Mouse (Mus musculus) c-Kit-positive CD71-negative TER-119-negative erythroid progenitor cells, embryonic 14.5 days (primary cell): ENCODE measurements around the gene Slc22a13.
A peak's percentile ranks its signal among the peaks of the same experiment; 100 is the strongest.

Experiments
- DNase-seq: peaks from one replicate; pipeline ENCODE4 v3.0.0-alpha.2; 2013; ENCODE audit warnings: low read depth

The Slc22a13 gene

DNA sequence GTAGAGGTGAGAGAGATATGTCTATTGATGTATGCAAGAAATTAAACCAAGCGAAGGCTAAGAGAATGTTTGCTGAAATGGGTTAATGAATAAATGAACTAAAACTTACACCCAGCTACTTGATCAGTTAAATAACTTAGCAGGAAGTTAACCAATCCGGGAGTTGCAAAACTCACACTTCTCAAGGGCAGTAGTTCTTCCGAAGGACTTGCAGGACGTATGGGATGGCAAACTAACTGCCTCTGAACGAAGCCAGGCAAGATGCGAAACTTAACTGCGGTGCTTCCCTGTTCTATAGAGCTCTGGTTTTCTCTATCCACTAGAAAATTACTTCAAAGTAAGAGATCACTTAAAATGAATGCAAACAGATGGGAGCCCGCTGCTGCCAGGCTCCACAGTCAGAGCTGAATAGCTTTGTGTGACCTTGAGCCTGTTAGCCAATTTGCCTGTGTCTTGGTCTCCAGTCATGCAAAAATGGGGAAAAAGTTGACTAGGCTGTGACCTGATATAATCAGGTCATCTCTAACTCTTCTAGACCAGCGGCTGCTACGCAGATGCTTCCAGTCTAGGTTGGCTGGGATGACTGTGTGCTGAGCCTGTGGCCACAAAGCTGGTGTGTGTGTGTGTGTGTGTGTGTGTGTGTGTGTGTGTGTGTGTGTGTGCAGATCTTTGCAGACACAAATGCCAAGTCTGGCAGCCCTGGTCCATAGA lies 9.6 kb downstream of the Slc22a13 start:
- DNase-seq: no peak

DNA sequence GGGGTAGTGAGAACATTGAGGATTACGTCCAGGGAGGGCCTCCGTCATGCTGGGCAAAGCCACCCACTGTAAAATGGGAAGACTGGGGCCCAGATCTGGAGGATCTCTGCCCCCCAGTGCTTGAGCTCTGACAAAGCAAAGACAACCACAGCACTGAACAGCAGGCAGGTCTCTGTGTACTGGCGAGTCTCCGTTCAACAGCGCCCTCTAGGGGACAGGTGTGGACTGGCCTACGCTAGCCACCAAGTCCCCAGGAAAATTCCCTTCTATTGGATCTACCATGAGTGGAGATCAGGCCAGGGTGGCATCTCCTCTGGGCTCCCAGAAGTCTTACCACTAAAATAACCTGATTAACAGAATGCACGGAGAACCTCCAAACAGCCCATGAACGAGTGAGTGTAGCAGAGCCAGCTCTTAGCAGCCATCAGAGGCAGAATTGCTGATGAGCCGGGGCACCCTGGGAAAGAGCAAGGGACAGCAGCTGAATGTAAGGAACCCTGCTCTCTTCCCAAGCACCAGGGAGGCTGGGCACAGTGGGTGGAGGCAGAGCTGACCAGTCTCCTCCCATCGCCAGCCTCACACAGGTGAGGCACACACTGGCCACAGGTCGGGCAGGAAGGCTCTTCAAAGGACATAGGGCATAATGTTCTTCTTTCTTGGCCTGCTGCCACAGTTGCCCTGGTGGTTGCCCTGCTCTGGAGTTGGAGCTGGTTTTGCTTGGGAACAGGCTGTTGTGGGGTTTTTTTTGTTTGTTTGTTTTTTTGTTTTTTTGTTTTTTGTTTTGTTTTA lies 16.5 kb downstream of the Slc22a13 start:
- no peak for DNase-seq

DNA sequence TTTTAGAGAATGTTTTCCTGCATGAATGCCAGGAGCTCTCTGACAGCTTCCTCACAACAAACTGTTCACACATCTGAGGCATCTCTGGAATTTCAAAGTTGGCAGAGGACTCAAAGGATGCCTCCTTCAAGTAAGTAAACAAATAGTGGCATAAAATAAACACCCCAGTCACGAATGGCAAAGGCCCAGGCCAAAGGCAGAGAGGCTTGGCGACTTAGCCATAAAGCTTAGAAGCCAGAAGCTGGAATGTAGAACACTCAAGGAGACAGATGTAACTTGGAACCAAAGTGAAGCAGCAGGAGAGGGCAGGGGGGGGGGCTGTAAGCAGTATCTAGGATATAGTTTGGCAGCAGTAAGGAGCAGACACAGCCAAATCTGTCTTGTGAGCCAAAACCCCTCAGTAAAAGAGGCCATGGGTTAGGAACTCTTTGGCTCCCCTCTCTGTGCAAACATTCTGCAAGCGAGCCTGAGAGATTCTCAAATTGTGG lies 27.6 kb downstream of the Slc22a13 start:
- no peak for DNase-seq

DNA sequence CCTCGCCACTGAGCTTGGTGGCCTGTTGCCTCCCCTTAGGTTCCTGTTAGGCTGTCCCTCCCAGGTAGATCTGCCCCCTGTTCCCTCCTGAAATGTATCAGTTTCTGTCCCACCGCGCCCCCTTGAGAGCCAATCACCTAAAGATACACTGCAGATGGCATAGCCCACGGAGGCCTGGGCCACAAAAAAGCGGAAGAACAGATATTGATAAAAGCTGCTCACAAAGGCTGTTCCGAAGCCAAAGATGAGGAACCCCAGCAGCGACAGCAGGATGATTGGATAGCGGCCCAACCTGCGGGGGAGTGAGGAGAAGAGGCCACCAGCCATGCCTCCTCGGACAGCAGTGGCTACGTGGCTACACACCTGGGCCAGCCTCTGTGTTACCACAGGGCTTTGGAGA lies 29.6 kb downstream of the Slc22a13 start:
- DNase-seq: no peak

DNA sequence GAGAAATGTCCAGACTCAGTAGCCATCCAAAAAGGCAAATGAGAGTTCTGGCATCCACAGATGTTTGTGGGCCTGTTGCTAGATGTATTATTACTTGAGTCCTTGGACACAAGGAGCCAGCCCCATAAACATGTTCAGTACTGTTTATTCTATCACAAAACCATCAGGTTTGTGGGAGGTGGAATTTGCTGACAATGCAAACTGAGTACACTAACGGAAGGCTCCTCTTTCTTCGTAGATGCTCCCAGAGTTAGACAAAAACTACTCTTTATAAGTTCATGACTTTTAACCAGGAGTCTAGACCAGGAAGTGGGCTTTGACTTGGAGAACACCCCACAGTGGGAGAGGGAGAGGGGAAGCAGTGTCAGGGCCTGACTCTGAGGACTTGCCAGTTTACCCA lies 41.3 kb downstream of the Slc22a13 start:
- no peak for DNase-seq

DNA sequence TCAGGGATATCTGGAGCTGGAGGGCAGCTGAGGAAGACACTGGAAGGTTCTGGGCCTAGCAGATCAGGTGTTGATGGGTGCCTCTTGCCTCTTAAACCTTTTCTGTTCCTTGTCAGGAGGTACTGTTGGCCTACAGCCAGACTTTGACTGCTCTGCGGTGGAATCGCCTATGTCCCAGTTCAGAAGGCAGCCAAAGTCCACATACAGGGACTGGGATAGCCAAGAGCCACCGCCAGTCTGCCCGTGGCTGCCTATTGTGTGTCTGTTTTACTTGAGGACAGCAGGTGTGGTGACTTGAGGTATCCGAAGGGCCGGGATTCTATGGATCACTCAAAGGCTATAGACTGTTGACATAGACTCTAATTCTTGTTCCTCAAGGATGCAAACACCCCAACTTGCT lies 43.4 kb downstream of the Slc22a13 start:
- DNase-seq: no peak

DNA sequence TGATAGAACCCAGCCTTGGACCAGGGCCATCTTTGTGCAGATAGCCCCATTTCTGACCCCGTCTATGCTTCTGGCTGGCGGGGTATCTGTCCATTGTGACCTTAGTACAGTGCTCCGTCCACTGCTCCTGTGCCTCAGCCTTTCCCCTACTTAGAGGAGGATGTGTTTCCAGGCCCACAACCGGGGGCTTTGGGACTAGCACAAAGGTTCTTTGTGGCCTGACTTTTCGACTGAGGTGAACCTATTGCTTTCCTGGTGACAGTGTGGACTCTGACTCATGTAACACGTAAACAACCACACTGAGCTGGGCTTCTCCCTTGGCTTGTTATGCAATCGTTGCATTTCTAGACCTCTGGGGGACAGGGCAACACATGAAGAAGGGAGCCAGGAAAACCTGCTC lies 44.2 kb downstream of the Slc22a13 start:
- no peak for DNase-seq

DNA sequence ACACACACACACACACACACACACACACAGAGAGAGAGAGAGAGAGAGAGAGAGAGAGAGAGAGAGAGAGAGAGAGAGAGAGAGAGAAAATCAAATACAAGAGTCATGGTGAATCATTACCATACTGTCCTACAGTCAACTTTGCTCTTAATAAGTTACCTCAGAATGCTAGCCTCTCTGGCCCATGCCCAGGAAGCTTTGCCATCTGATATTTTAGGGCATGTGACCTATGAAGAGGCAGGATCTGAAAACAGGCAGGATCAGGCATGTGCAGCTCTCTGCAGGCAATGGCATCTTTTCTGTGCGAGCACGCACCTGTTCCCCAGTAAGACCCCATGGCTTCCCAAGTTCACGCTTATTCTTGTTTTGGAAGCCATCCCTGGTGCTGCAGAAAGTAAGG lies 48.2 kb downstream of the Slc22a13 start:
- DNase-seq: no peak

DNA sequence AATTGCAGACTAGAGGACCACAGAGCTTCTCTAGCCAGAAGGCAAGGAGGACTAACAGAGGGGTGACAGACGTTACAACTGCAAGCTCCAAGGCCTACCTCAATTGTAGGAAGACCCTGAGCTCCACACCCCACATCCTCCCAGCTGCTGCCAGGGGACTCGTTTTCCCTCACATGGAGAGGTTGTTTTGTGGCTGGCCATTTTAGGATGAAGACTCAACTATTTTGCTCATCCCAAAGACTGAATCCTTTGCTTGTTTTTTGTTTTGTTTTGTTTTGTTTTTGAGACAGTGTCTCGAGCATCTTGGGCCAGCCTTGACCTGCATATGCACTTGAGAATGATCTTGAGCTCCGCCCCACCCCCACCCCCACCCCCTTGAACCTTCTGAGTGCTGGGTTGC lies 50.0 kb downstream of the Slc22a13 start, which contains the start of gene Gm47289:
Gene Gm47289, plus strand, starts transcription at position 301 of the 400 bp plus-strand sequence.
- no peak for DNase-seq

DNA sequence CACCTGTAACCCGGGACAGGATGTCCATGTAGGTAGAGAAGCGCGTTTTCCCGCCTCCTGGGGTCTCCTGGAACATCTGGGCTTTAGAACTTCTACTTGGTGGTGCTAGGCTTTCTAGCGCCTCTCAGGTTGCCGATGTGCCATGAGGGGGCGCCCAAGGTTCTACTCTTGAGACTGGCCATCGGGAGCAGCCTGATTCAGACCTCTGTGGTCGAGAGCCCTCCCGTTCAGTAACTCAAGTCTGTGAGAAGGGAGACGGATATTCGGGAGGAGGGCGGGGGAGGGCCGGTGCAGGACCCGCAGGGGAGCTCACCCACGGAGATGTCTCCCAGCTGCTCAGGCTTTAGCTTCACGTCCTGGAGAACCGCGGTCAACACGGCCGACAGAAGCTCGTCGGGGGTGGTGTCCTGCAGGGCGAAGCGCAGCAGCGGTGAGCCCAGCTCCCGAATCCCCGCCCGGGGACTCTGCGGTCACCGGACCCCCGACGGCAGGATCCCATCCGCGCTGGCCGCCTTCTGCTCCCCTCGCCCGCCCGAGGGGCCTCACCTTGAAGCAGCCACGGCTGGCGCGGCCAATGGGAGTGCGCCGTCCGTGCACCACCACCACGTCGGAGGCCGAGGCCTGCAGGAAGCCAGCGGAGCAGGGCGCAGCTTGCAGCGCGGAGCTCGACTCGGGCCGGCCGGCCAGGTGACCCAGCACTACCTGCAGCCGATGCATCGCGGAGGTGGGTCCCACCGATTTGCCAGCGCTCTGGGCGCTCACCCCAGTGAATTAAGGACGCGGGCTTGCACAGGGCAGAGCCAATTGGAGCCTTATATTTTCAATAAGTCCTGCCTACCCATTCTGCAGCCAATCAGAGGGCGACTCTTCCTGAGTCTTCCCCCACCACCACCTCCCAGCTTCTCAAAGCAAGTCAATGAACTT lies 52.4 kb downstream of the Slc22a13 start, which contains the start of gene Acaa1b:
Gene Acaa1b, minus strand, starts transcription at position 816 of the 924 bp plus-strand sequence.
- peak; percentile 64 for DNase-seq

DNA sequence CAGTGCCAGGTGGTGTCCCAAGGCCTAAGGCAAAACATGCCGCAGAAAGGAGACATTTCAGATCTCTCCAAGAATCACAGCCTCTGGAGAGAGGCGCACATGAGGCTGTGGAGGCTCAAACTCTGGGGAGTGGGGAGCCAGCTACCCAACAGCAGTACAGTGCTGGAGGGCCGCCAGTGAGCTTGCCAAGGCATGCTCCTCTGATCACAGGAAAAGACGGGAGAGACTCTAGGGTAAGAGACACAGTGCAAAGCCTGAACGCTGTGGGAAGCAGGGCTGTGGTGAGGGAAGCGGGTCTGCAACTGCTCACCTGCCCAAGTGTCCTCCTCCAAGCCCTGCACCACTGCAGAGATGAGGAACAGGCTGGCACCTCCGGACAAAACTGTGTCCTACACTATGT lies 53.1 kb downstream of the Slc22a13 start:
- no peak for DNase-seq

DNA sequence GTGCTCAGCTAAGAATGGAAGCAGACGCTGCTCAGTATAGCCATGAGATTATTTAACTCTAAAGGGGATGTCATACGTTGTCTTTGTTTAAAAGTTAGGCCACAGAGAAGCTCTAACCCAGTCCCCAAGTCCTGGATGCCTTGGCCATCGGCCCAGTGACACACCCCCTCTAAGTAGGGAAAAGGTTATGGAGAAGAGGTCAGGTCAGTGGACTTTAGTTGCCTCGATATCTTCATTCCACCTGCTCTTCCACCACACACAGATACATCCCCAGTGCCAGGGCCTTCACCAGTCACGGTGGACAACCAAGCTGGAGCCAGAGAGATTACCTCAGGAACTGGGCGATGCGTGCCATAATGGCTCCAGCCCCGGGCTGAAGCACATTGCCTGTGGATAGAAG lies 53.5 kb downstream of the Slc22a13 start:
- no peak for DNase-seq

DNA sequence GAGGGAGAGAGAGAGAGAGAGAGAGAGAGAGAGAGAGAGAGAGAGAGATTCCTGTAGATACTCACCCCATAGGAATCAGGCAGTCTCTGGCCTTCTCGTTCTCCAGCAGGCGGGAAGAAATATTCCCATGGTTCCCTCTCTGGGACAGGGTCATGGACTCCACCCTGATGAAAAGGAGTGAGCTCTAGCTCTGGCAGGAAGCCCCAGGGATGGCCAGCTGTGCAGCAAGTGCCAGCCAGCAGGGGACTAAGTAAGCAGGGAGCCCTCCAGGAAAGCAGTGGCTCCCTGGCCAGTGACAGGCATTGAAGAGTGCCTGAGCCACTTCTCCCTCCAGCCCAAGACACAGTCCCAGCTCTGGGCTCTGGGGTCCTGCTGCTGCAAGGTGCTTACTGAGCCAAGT lies 57.1 kb downstream of the Slc22a13 start:
- no peak for DNase-seq

DNA sequence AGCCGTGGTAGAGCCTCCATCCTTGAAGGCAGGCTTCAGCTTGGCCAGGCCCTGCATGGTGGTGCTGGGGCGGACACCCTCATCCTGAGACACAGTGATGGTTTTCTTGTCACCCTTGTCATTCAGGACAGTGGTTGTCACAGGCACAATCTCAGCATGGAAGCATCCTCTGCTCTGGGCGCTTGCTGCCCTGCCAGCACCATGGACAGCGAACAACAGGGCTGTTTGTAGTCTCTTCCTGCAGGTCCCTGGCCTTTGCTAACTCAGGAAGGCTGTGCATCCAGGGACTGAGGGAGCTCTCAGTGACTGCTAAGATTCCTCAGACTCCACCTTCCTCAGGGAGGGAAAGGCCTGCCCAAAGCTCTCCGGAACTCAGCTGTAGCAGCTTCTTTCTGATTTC lies 59.3 kb downstream of the Slc22a13 start:
- DNase-seq: peak; percentile 36

DNA sequence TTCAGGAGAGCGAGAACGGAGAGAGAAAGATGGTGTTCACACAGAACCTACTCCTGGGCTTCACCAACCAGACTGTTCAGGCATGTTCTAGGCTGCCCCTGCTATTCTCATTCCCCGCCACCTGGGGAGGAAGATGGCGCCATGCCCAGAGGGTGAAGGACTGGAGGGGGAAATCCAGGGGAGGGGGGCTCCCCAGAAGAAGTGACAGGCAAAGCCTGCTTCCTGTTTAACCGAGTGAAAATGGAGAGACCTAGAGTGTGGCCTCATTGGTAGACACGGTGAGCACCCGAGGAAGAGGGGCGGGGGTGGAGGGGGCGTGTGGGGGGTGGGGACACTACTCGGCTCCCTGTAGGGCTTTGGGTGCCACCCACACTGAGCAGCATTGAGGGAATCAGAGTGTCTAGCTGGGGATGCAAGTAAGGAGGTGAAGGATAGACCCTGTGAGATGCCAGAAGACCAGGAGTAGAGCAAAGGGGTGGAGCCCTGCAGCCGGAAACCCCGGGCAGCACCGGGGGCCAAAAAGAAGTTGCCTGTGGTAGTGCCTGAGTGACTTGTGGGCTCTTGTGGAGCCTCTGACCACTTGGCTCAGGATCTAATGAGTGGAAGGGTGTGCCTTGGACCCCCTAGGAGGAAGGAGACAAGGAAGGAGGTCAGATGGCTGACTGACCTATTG lies 62.7 kb downstream of the Slc22a13 start:
- DNase-seq: no peak

DNA sequence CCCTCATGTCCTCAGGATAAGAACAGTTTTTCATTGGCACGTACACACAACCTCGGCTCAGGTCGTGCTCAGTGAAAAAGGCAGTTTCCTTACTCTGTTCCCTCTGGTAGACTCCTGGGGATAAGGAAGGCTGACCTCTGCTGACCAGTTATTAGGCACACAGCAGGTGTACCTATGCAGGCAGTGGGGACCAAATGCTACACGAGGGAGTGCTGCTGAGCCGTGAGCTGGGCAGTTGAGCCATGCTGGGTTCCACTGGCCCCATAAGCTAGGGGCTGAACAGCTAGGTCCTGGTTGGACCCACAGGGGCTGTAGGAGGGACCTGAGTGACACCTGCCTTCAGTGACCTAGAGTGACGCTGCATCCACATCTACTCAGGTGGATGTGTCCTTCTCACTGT lies 63.3 kb downstream of the Slc22a13 start:
- no peak for DNase-seq

DNA sequence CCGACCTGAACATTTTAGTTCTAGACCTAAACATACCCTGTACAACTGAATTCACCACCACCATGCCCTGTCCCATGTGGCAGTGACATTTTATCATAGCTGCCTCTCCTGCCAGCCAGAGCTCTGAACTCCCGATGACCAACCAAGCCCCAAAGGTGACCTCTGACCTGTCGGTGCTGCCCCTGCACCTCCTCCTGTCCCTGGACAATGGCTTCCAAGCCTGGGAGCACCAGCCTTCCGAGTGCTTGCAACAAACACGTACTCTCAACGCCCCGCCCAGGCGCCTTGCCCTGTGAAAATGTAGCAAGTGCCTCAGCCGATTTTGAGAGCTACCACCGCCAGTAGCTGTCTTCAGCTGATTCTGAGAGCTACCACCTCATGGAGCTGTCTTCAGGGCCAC lies 63.8 kb downstream of the Slc22a13 start:
- no peak for DNase-seq

DNA sequence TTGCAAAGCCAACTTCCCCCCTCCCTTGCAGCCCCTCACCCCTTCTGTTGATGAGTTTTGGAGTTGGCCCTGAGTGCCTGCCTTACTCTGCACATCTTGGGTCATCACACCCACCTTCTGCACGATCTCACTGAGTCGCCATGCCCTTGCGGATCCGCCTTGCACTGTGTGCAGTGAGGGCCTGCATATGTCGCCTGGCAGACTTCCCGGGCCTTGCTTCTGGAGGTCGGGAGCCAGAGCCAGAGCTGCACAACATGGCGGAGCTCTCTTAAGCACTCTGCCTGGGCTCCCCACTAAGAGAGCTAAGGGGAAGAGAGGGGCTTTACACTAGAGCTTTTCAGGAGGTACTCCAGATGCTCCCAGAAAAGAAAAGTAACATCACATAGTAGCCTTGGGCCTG lies 64.2 kb downstream of the Slc22a13 start:
- no peak for DNase-seq

DNA sequence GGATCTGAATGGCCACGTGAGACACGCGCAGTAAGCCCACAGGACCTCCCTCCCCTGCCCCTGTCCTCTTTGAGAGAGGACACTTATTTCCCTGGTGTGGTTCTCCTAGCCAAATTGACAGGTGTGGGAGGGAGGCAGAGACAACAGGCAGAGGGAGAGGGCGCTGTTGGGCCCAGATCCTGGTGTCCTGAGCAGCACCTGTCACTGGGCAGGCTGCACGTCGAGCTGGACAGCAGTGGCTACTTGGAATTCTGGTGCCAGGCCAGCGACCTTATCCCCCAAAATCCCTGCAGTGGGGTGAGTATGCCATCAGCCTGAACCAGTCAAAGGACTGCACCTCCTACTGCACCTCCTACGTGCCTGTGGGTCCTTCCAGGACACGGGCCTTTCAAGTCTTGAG lies 65.5 kb downstream of the Slc22a13 start:
- no peak for DNase-seq
